Mouse (Mus musculus) Muller cell, postnatal 12 days (primary cell): Measurements from ENCODE around the gene Gart.

Experiments used
- DNase-seq: peaks from one replicate; pipeline ENCODE4 v3.0.0-alpha.2; 2015; ENCODE audit errors: inconsistent ontology term

Gene Gart

GRCm38 (mm10) chr16:91609501-91610245 lies 37.1 kb downstream of the Gart start:
- DNase-seq = peak; percentile 41

GRCm38 (mm10) chr16:91606958-91607357 lies 39.8 kb downstream of the Gart start:
- DNase-seq = no peak

- DNase-seq = no peak
Observed at GRCm38 (mm10) chr16:91605156-91605555, 41.6 kb downstream of the Gart start.

GRCm38 (mm10) chr16:91601693-91602092 lies 45.1 kb downstream of the Gart start:
- no peak for DNase-seq

GRCm38 (mm10) chr16:91601081-91601480 lies 45.7 kb downstream of the Gart start:
- DNase-seq = no peak

GRCm38 (mm10) chr16:91599242-91599641 lies 47.5 kb downstream of the Gart start:
- no peak for DNase-seq

- peak; percentile 99 for DNase-seq
Observed at GRCm38 (mm10) chr16:91597672-91598010, 49.1 kb downstream of the Gart start, which contains the start of gene Tmem50b. Gene Tmem50b, minus strand, starts transcription at chr16:91597800.

- peak; percentile 62 for DNase-seq
Observed at GRCm38 (mm10) chr16:91596779-91597671, 49.7 kb downstream of the Gart start.

GRCm38 (mm10) chr16:91596397-91596778 lies 50.4 kb downstream of the Gart start:
- no peak for DNase-seq

- DNase-seq = no peak
Observed at GRCm38 (mm10) chr16:91595076-91595475, 51.7 kb downstream of the Gart start.

GRCm38 (mm10) chr16:91593262-91593661 lies 53.5 kb downstream of the Gart start:
- DNase-seq = no peak

GRCm38 (mm10) chr16:91592162-91592561 lies 54.6 kb downstream of the Gart start:
- no peak for DNase-seq

- no peak for DNase-seq
Observed at GRCm38 (mm10) chr16:91588703-91589102, 58.0 kb downstream of the Gart start.

- DNase-seq = no peak
Observed at GRCm38 (mm10) chr16:91587730-91588453, 58.9 kb downstream of the Gart start.

GRCm38 (mm10) chr16:91586244-91586643 lies 60.5 kb downstream of the Gart start:
- DNase-seq = no peak

- DNase-seq = no peak
Observed at GRCm38 (mm10) chr16:91585617-91586016, 61.1 kb downstream of the Gart start.

GRCm38 (mm10) chr16:91582307-91582706 lies 64.4 kb downstream of the Gart start:
- no peak for DNase-seq

- no peak for DNase-seq
Observed at GRCm38 (mm10) chr16:91578980-91579720, 67.6 kb downstream of the Gart start.

- no peak for DNase-seq
Observed at GRCm38 (mm10) chr16:91575151-91575550, 71.6 kb downstream of the Gart start.
